Mouse (Mus musculus) retina, postnatal 1 day (tissue): ENCODE data around the gene Duoxa1.
A peak's percentile ranks its signal among the peaks of the same experiment; 100 is the strongest.
"Not testable (repeated sequence)": the region's sequence is repeated elsewhere in the genome, so short reads cannot be mapped to it uniquely, and the experiment has no call there.

Experiments
- DNase-seq: peaks from one replicate; pipeline ENCODE4 v3.0.0-alpha.2; 2012

Duoxa1 gene

DNA sequence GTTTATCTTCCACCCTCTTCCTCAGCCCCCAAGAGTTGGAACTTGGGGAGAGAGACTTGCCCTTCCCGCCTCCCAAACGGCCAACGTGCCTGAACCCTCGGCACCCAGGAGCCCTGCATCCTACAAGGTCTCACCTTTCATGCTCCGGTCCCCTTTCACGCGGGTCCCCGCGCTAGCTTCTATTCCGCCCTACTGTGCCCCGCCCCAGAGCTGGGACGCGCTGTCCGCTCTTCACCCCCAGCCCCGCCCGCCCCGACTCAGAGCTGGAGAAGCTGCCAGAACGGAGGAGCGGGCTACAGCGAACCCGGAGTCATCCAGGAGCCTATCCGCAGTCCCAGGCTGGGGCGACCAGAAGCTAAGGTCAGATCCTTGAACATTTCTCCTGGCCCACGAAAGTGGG is at the start of gene Duoxa1:
Duoxa1 (minus strand) TSS at position 195 of the 400 bp plus-strand sequence.
- peak; percentile 29 for DNase-seq

GRCm38 (mm10) chr2:122362622-122363523 is 49.3 kb upstream of the Duoxa1 start:
- peak; percentile 56 for DNase-seq

DNA sequence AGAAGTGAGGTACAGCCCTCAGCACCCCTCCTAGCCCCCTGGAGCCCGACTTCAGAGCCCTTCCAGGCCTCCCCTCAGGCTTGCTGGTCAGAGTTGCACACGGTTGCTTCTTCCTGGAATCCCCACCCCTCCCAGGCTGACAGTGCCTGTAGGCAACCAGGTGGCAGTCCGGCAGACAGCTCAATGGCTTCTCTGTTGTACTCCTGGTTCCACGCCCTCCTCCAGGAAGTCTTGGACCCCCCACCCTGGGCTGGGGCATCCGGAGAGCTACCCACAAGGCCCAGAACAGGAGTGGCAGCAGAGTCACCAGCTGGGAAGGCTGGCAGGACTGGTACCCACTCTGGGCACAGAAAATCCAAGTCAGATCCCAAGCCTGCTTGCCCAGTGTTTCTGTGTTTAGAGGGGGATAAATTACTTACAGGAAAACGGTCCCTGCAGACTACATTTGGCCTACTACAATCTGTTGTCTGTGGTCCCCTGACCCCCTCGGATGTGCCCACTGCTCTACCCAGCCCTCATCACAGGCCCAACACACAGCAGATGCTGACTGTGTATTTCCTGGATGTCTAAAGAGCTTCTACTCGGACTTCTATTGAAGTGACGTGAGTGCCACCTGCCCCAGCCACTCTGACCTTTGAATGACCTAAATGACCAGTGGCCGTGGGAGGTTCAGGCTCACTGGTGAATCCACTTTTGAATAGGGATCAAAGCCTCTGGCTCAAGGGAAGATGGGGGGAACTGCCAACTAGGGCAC is 48.5 kb upstream of the Duoxa1 start:
- DNase-seq: peak; percentile 53

DNA sequence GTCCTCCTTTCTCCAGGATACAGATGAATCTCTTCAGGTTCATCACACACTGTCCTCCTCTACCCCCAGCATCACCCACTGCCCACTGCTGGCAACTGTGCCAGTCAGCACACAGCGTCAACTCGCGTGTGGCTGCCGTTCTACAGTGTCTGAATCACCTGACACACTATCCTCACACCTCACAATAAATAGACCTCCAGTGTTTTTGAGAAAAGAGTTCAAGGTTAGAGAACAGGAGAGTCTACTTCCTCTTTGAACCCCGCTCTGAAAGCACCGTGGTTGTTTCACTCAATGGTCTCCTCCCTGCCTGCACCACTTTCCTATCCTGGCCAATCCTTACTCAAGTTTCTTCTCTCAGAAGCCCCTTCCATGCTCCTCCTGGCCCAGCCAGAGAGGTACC is 47.7 kb upstream of the Duoxa1 start:
- no peak for DNase-seq

DNA sequence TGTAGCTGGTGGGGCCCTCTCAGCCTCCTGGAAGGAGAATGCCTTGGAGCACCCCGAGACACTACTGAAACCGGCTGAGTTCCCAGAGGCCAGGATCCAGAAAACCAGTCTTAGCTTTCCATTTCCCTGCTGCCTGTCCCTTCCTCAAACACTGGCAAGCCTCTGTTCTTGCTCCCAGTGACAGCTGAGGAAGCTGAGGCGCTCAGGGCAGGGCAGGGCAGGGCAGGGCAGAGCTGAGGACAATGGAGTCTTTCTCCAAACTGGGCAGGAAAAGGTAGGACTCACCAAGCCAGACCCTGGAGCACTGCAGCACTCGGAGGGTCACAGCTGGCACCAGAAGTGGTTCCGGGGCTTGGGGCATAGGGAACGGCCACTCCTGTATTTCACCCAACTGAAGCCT is 46.8 kb upstream of the Duoxa1 start:
- DNase-seq: no peak

DNA sequence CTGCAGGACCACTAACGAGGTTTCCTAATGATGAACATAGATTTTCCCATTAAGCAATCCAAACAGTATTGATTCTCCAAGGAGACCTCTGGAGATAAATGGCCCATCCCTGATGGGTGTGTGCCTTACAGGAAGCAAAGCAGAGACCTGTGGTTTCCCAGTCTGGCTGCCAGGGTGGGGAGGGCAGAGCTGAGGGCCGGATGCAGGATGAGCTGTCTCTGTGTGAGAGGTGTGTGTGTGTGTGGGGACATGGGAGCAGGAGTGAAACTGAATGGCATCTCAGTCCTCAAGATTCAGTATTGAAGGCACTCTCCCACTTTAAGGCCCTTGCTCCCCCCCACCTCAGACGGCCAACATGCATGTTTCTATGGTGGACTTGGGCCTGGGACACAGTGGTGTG is 42.7 kb upstream of the Duoxa1 start:
- no peak for DNase-seq

GRCm38 (mm10) chr2:122355389-122355788 is 41.9 kb upstream of the Duoxa1 start:
- DNase-seq: no peak

DNA sequence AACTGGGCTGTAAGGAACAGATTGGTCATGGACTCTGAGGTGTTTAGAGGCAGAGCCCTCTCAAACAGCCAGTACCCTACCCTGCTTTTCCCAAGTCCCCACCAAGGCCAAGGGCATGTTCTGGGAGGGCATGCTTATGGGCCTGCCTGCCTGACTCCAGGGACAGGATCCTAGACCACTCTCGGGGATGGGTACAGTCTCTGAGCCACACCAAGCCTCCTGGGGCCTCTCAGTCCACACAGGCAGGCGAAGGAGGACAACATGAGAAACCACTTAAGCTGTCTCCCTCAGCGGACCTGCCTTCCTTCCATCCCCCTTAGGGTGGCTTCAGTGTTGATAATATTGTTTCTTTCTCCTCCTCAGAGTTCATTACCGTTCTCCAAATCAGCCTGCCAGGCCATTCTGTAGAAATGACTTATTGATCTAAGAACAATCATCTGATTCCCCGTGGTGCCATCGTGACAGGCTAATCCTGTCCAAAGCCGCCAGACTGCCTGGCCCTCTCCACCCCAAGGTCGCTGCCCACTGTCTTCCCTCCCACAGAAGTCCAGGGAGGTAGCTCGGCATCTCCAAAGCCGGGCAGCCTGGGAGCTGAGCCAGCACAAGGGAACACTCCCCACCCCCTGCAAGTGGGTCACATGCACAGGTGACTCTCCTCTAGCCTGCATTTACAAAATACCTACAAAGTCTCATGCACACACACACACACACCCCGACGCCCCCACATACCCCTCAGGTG is 40.8 kb upstream of the Duoxa1 start:
- no peak for DNase-seq

- no peak for DNase-seq
Measured at GRCm38 (mm10) chr2:122353765-122354164, 40.2 kb upstream of the Duoxa1 start.

- DNase-seq: no peak
Measured at GRCm38 (mm10) chr2:122352992-122353391, 39.5 kb upstream of the Duoxa1 start.

DNA sequence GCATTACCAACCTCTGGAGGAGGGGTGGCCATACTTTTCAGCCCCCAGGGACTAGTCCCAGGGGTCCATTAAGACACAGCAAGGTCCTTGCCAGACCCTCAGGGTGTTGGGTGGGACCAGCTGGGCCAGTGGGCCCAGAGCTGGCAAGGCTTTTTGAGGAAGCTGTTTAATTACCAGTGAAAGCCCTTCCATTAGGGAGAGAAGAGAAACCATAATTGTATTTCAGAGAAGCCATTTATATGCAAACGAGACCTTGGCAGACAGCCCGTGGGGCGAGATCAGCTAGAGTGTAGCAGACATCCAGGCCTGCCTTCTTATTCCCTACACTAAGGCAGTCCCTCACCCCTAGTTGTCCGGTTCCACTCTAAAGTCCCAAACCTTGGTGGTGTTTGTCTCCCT is 38.4 kb upstream of the Duoxa1 start:
- peak; percentile 68 for DNase-seq

GRCm38 (mm10) chr2:122351156-122351930 is 37.8 kb upstream of the Duoxa1 start:
- DNase-seq: no peak

GRCm38 (mm10) chr2:122349136-122349785 is 35.7 kb upstream of the Duoxa1 start:
- DNase-seq: no peak

DNA sequence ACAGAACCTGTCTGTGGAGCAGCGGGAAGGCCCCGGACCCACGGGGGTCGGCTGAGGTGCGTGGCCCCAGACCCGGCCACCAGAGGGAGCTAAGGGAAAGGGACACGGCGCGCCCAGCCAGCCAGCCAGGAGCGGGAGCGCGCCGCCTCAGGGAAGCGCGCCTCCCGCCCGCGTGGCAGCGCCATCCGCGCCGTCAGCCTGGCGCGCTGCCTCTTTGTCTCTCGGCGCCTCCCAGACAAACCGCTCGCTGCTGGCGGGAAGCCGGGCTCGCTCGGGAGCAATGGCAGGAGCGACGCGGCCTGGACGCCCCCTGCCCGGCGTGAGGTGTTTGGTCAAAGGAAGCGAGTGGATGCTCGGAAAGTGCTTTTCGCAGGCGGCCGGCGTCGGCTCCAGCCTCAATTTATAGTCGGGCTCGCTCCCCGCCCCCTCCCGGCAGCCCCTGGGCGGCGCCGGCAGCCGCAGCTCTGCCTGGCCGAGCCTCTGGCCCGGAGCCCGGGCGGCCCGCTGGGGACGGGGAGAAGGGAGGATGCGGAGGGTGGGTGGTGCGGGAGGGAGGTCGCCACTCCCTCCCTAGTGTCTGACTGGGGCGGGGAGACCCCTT is 35.1 kb upstream of the Duoxa1 start:
- peak; percentile 94 for DNase-seq

DNA sequence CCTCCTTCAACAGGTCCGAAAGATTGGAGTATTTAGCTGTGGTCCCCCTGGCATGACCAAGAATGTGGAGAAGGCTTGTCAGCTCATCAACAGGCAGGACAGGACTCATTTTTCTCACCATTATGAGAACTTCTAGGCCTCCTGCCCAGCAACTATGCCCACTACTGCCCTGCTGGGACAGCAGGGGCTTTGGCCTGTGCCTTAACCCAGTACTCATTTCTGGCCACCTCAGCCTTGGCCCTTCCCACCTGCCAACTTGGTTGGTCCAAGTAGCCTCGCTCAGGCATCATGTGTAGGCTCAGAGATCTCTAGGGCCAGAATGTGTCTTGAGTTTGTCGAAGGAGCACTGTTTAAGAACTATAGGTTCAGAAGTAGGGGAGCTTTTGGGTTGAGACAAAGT is 33.7 kb upstream of the Duoxa1 start:
- no peak for DNase-seq

GRCm38 (mm10) chr2:122346164-122346563 is 32.6 kb upstream of the Duoxa1 start:
- not testable (repeated sequence) for DNase-seq

DNA sequence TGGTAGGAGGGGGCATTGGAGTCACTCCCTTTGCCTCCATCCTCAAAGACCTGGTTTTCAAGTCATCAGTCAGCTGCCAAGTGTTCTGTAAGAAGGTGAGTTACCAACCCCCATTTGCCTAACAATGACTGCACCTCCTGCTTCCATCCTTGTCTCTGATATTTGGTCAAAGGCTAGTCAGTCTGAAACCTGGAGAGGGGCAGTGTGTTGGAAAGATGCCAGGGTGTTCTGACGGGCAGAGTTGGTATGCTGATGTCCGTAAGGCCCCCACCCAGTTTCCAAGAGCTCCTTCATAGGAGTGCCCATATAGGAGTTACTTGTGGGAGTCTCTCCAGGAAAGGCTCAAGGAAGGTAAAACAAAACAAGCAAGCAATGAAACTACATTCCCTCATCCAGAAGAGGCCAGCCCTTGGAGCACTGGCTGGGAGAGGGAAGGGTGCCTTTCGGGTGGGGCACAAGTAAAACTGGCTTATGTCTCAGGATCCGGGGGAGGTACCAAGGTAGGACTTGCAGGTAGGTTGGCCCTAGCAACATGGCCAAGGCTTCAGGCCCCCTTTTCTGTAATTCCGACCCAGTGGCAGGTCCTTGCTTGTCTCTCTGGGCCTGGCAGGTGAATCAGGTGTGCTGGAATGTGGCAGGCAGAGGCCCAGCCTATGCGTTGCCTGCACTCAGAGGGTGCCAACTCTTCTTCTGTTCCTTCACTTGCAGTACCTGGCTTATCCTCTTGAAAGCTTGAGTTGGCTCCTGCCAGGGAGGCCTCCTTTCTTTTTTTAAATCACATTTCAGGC is 31.8 kb upstream of the Duoxa1 start:
- DNase-seq: no peak

DNA sequence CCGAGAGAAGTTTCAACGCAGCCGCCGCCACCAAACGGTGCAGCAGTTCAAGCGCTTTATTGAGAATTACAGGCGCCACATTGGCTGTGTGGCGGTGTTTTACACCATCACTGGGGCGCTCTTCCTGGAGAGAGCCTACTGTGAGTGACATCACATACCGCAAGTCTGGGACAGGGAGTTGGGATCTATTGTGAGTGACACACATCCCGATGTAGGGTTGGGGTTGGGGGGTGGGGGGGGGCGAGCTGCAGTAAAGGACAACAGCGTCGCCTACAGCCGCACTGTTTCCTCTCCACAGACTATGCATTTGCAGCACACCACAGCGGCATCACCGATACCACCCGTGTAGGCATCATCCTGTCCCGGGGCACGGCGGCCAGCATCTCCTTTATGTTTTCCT is 23.8 kb upstream of the Duoxa1 start:
- peak; percentile 36 for DNase-seq

- DNase-seq: no peak
Measured at GRCm38 (mm10) chr2:122334170-122334569, 20.6 kb upstream of the Duoxa1 start.

DNA sequence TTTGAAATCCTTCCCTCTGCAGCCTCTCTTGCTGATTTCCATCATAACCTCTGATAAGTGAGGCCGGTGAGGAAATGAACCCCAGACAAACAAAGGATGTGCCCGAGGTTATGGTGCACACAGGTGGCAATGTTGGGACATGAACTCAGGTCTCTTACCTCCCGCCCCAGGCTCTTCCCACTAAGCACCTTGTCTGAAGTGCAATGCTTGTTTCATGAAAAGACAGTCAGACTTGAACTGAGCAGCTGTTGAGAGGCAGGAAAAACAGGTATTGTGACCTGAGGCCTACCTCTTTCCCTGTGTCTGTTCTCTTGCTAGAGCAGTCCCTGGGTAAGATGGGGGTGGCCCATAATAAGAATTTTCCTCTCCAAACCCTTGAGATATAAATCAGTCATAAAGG is 18.7 kb upstream of the Duoxa1 start:
- DNase-seq: no peak

DNA sequence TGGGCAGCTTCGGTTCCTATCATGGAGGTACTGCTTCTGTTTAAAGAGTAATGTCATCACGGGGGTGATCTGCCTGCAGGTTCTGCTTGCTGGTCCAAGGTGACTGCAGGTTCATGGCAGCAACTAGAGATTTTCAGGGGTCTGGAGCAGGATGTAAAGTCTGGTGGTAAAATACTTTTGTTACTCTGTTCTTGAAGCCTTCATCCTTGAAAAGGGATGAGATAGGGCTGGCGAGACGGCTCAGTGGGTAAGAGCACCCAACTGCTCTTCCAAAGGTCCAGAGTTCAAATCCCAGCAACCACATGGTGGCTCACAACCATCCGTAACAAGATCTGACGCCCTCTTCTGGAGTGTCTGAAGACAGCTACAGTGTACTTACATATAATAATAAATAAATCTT is 16.8 kb upstream of the Duoxa1 start:
- DNase-seq: not testable (repeated sequence)
